Mouse (Mus musculus): Measurements from ENCODE around the gene Pitpnc1. TPM values are rescaled to one million over a fixed set of nuclear protein-coding genes. Genes with fewer than 3 reads are reported as not detected.

Pitpnc1 gene
- polyA plus RNA-seq, 1 experiment from 2014 or later: 26.8 TPM

DNA sequence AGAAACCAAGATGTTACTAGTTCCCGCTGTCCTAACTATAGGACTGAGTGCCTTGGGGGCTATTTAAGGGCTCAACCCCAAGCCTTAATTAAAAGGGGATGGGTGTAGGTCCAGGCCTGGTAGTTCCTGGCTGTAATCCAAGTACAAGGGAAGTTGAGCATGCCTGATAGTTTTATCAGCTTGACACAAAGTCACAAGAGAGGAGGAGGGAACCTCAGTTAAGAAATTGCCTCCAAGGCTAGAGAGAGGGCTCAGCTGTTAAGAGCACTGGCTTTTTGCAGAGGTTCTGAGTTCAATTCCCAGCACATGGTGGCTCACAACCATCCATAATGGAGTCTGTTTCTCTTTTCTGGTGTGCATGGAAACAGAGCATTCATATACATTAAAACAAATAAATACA is 128.1 kb downstream of the Pitpnc1 start:
- Histone ChIP-seq H3K27me3 (ENCODE audit: control insufficient read depth, insufficient read depth, low read length) (no peaks in the 10 kb centered on the region), H3K9me3 (ENCODE audit: control insufficient read depth, low read length) (no peaks in the 10 kb centered on the region), H3K36me3 (ENCODE audit: control insufficient read depth, insufficient read depth, low read length) (no peaks in the 10 kb centered on the region), H3K4me3 (ENCODE audit: low read depth, low read length) (no peak overlapping the region), H3K4me2 (replicated peaks; ENCODE audit: low read depth, low read length) (no peak overlapping the region), H3K4me1 (replicated peaks; ENCODE audit: control insufficient read depth, insufficient read depth, low read length) (0 out of 2 replicates have a peak, but pooled peaks cover 4% of the 10 kb centered on the region), H3K27ac (ENCODE audit: low read depth, low read length) (no peak overlapping the region), H3K9ac (ENCODE audit: low read depth, low read length) (no peak overlapping the region)
- no peak for ATAC-seq (ENCODE audit: low FRiP score)
- WGBS: 90% methylated on average over 1 of the region's 1 CpGs
- no peak for DNase-seq (ENCODE audit: low spot score)

DNA sequence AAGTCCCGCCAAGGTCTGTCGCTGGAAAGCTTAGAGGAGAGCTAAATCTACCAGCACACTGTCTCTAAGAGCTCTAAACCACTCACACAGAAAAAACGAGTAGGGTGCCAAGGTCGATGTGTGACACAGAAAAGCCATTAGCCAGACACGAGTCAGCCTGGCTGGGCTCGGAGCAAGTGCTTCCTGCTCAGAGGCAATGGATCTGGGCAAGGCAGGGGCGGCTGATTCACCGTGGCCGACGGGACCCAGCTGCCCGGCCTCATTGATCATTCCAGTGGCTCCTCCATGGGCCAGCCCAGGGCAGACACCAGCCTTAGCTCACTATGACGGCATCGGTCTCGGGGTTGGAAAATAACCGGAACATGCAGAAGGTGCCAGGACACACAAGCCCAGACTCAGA is 129.2 kb downstream of the Pitpnc1 start:
- Histone ChIP-seq H3K4me3 (ENCODE audit: low read depth, low read length) (no peak overlapping the region), H3K9me3 (ENCODE audit: control insufficient read depth, low read length) (no peaks in the 10 kb centered on the region), H3K4me2 (replicated peaks; ENCODE audit: low read depth, low read length) (no peak overlapping the region), H3K27ac (ENCODE audit: low read depth, low read length) (no peak overlapping the region), H3K4me1 (replicated peaks; ENCODE audit: control insufficient read depth, insufficient read depth, low read length) (0 out of 2 replicates have a peak, but pooled peaks cover 4% of the 10 kb centered on the region), H3K27me3 (ENCODE audit: control insufficient read depth, insufficient read depth, low read length) (no peaks in the 10 kb centered on the region), H3K9ac (ENCODE audit: low read depth, low read length) (no peak overlapping the region), H3K36me3 (ENCODE audit: control insufficient read depth, insufficient read depth, low read length) (no peaks in the 10 kb centered on the region)
- WGBS: 49% methylated on average over 15 of the region's 15 CpGs
- peak; percentile 27; the same call in 1 of the 2 replicates for ATAC-seq (ENCODE audit: low FRiP score)
- DNase-seq (ENCODE audit: low spot score): peak; percentile 36

DNA sequence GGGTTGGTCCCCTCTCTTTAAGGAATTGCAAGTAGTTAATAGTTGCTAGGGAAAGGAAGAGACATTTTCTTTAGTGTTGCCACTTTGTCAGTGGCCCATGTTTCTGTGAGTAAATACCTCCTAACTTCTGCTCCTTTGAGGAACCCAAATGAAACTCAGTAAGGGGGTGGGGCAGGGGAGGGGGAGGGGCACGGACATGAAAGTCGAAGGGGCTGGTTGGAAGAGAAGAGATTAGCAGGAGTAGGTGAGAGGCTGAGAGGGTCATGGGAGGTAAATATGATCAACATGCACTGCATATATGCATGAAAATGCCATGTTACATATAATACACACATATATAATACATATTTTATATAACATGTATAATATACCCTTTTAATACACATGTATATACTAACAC is 129.7 kb downstream of the Pitpnc1 start:
- Histone ChIP-seq H3K4me1 (replicated peaks; ENCODE audit: control insufficient read depth, insufficient read depth, low read length) (0 out of 2 replicates have a peak, but pooled peaks cover 4% of the 10 kb centered on the region), H3K9me3 (ENCODE audit: control insufficient read depth, low read length) (no peaks in the 10 kb centered on the region), H3K4me3 (ENCODE audit: low read depth, low read length) (no peak overlapping the region), H3K4me2 (replicated peaks; ENCODE audit: low read depth, low read length) (no peak overlapping the region), H3K27ac (ENCODE audit: low read depth, low read length) (no peak overlapping the region), H3K36me3 (ENCODE audit: control insufficient read depth, insufficient read depth, low read length) (no peaks in the 10 kb centered on the region), H3K27me3 (ENCODE audit: control insufficient read depth, insufficient read depth, low read length) (no peaks in the 10 kb centered on the region), H3K9ac (ENCODE audit: low read depth, low read length) (no peak overlapping the region)
- ATAC-seq (ENCODE audit: low FRiP score): no peak
- 26% methylated on average over 2 of the region's 2 CpGs for WGBS
- no peak for DNase-seq (ENCODE audit: low spot score)

DNA sequence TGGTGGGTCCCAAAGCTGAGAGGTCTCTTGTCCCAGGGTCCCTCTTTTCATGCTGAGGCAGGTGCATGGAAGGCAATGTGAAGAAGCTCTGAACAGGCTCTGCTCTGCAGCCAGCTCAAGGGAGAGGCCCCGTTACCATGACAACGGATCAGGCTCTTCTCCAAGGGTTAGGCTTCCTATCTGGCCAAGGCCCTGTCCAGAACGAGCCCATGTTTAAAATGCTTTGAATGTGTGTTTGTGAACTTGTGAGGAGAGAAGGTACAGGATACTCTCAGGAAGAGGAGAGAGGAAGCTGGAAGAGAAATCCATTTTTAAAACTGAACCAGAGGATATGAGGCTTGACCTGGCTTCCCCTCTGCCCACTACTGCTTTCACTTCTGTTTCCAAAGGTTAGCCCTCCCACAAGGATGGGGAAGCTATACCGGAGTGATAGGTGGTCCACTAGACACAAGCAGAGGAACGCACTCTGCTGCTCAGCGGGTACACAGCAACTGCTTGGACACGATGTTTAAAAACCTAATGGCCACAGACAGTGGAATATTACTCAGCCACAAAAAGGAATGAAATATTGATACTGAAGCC is 131.2 kb downstream of the Pitpnc1 start:
- WGBS: 78% methylated on average over 7 of the region's 7 CpGs
- ATAC-seq (ENCODE audit: low FRiP score) (no peak), DNase-seq (ENCODE audit: low spot score) (peak; percentile 42)

DNA sequence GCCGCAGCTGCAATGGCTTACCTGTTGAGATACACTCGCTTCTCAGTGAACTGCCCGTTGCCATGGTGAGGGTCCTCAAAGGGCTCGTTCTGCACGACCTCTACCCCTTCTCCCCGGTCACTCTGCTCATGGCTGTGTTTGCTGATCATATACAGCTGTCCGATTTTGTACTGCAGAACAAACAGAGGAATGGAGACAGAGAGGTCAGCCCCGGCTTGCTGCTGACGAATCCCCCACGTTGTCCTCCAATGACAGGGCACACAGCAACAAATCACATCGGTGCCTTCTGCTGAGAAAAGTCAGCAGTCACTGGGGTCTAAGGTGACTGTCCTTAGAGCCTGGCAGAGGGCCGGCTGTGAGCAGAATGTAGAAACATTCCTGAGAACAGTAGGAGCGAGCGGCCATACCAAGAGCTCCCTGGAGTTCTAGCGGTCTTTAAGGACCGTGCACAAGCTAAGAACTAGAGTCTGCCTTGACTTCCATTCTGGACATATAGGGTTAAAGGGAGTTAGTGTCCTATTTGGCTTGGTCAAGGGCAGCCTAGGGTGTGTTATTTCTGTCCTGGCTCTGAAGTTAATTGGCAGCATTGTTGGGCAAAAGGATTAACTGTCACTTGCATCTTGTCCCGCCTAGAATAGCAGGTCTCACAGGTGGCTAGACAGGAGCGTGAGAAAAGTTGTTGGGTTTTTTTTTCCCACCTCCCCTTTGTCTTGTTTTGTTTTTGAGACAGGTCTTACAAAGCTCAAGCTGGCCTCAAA is 132.9 kb downstream of the Pitpnc1 start:
- Histone ChIP-seq H3K4me2 (replicated peaks; ENCODE audit: low read depth, low read length) (0 out of 2 replicates have a peak overlapping the region, but pooled peaks have one; percentile 3), H3K9me3 (ENCODE audit: control insufficient read depth, low read length) (no peaks in the 10 kb centered on the region), H3K27ac (ENCODE audit: low read depth, low read length) (peak overlapping the region; percentile 30; the same call in 1 of the 2 replicates), H3K27me3 (ENCODE audit: control insufficient read depth, insufficient read depth, low read length) (no peaks in the 10 kb centered on the region), H3K4me1 (replicated peaks; ENCODE audit: control insufficient read depth, insufficient read depth, low read length) (0 out of 2 replicates have a peak, but pooled peaks cover 4% of the 10 kb centered on the region), H3K4me3 (ENCODE audit: low read depth, low read length) (no peak overlapping the region), H3K36me3 (ENCODE audit: control insufficient read depth, insufficient read depth, low read length) (no peaks in the 10 kb centered on the region), H3K9ac (ENCODE audit: low read depth, low read length) (no peak overlapping the region)
- WGBS: 46% methylated on average over 18 of the region's 18 CpGs
- ATAC-seq (ENCODE audit: low FRiP score) (no peak), DNase-seq (ENCODE audit: low spot score) (peak; percentile 27)

More for the DNA sequence above, 131.2 kb downstream of the Pitpnc1 start:
- no peaks in the 10 kb centered on the region for H3K9me3 ChIP-seq (ENCODE audit: control insufficient read depth, low read length)
- no peak overlapping the region for H3K27ac ChIP-seq (ENCODE audit: low read depth, low read length)
- H3K27me3 ChIP-seq (ENCODE audit: control insufficient read depth, insufficient read depth, low read length): no peaks in the 10 kb centered on the region
- H3K4me3 ChIP-seq (ENCODE audit: low read depth, low read length): no peak overlapping the region
- no peaks in the 10 kb centered on the region for H3K36me3 ChIP-seq (ENCODE audit: control insufficient read depth, insufficient read depth, low read length)
- H3K4me2 ChIP-seq (replicated peaks; ENCODE audit: low read depth, low read length): no peak overlapping the region
- H3K9ac ChIP-seq (ENCODE audit: low read depth, low read length): no peak overlapping the region
- H3K4me1 ChIP-seq (replicated peaks; ENCODE audit: control insufficient read depth, insufficient read depth, low read length): 0 out of 2 replicates have a peak, but pooled peaks cover 4% of the 10 kb centered on the region

DNA sequence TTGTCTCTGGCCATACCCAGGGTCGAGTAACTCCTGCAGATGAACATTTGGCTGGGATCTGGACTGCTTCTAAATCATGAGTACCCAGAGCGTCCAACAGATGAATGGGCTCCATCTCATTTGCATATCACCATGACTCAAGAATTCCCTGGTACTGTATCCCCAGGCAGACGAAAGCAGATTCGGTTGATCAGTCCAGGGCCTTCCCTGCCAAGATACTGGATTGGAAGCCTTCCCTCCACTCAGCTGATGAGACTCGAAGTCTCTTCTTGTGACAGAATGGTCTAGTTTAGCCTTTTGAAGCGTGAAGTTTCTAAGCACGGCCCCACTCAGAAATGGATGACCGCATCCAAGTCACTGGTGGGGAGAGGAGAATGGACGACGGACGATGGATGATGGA is 134.7 kb downstream of the Pitpnc1 start:
- Histone ChIP-seq H3K27ac (ENCODE audit: low read depth, low read length) (no peak overlapping the region), H3K36me3 (ENCODE audit: control insufficient read depth, insufficient read depth, low read length) (no peaks in the 10 kb centered on the region), H3K9ac (ENCODE audit: low read depth, low read length) (no peak overlapping the region), H3K9me3 (ENCODE audit: control insufficient read depth, low read length) (no peaks in the 10 kb centered on the region), H3K27me3 (ENCODE audit: control insufficient read depth, insufficient read depth, low read length) (no peaks in the 10 kb centered on the region), H3K4me2 (replicated peaks; ENCODE audit: low read depth, low read length) (no peak overlapping the region), H3K4me1 (replicated peaks; ENCODE audit: control insufficient read depth, insufficient read depth, low read length) (0 out of 2 replicates have a peak, but pooled peaks cover 4% of the 10 kb centered on the region), H3K4me3 (ENCODE audit: low read depth, low read length) (no peak overlapping the region)
- no peak for DNase-seq (ENCODE audit: low spot score)
- no peak for ATAC-seq (ENCODE audit: low FRiP score)
- WGBS: 85% methylated on average over 11 of the region's 11 CpGs

DNA sequence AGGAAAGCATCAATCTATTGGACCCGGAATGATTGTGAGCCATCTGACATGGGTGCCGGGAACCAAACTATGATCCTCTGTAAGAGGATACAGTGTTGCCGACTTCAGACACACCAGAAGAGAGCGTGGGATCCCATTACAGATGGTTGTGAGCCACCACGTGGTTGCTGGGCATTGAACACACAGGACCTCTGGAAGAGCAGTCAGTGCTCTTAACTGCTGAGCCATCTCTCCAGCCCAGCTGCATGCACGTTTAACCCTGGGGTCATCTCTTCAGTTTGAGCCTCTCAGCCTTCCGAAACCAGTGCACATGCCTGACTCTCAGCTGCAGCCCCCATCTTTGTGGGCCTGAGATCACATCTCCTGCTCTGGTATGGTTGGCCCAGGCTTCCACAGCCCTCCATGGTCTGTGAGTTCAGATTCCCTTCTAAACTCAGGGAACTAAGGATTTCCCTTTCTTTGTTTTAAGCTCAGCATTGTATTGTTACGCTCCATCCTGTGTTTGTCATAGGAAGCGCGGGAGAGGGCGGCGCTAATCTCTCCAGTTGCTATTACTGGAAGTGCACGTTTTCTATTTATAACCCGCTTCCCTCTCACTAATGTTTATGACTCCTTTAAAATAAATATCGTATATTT is 135.5 kb downstream of the Pitpnc1 start:
- 81% methylated on average over 15 of the region's 15 CpGs for WGBS
- ATAC-seq (ENCODE audit: low FRiP score): no peak

DNA sequence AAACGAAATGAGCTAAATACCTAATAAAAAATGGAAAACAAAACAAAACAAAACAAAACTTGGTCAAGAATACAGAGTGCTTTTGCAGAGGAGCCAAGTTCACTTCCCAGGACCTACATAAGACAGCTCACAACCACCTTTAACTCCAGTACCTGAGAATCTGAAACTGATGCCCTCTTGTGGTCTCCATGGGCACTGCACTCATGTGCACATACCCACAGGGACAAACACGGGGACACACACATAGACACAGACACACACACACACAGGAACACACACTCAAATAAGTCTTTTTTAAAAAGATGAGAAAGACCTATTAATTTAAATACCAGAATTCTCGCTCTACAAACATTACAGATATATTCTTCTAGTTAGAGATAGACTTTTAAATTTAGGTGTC is 137.6 kb downstream of the Pitpnc1 start:
- H3K27ac ChIP-seq (ENCODE audit: low read depth, low read length): no peak overlapping the region
- H3K4me3 ChIP-seq (ENCODE audit: low read depth, low read length): no peak overlapping the region
- no peaks in the 10 kb centered on the region for H3K36me3 ChIP-seq (ENCODE audit: control insufficient read depth, insufficient read depth, low read length)
- no peaks in the 10 kb centered on the region for H3K27me3 ChIP-seq (ENCODE audit: control insufficient read depth, insufficient read depth, low read length)
- no peak overlapping the region for H3K9ac ChIP-seq (ENCODE audit: low read depth, low read length)
- H3K9me3 ChIP-seq (ENCODE audit: control insufficient read depth, low read length): no peaks in the 10 kb centered on the region
- H3K4me2 ChIP-seq (replicated peaks; ENCODE audit: low read depth, low read length): no peak overlapping the region
- 0 out of 2 replicates have a peak, but pooled peaks cover 4% of the 10 kb centered on the region for H3K4me1 ChIP-seq (replicated peaks; ENCODE audit: control insufficient read depth, insufficient read depth, low read length)
- peak; percentile 25 for DNase-seq (ENCODE audit: low spot score)
- no peak for ATAC-seq (ENCODE audit: low FRiP score)
- WGBS: 96% methylated on average over 3 of the region's 3 CpGs

More for the DNA sequence above, 135.5 kb downstream of the Pitpnc1 start:
- no peak overlapping the region for H3K9ac ChIP-seq (ENCODE audit: low read depth, low read length)
- DNase-seq (ENCODE audit: low spot score): no peak
- no peak overlapping the region for H3K27ac ChIP-seq (ENCODE audit: low read depth, low read length)
- H3K9me3 ChIP-seq (ENCODE audit: control insufficient read depth, low read length): no peaks in the 10 kb centered on the region
- H3K27me3 ChIP-seq (ENCODE audit: control insufficient read depth, insufficient read depth, low read length): no peaks in the 10 kb centered on the region
- no peaks in the 10 kb centered on the region for H3K36me3 ChIP-seq (ENCODE audit: control insufficient read depth, insufficient read depth, low read length)
- H3K4me3 ChIP-seq (ENCODE audit: low read depth, low read length): no peak overlapping the region
- H3K4me1 ChIP-seq (replicated peaks; ENCODE audit: control insufficient read depth, insufficient read depth, low read length): 0 out of 2 replicates have a peak, but pooled peaks cover 4% of the 10 kb centered on the region
- H3K4me2 ChIP-seq (replicated peaks; ENCODE audit: low read depth, low read length): no peak overlapping the region

All from hindbrain, embryonic 11.5 days (tissue).